Mouse (Mus musculus) MEL (cell line): ENCODE data around the gene Snap23. TPM values are rescaled to one million over a fixed set of nuclear protein-coding genes. Genes with fewer than 3 reads are reported as not detected.

Source experiments
- DNase-seq: peaks from one replicate; pipeline ENCODE4 v3.0.0; 2011; ENCODE audit warnings: low read depth, low spot score
- H3K27ac ChIP-seq: 2 replicates; pipeline ENCODE4 v1.5.1; 2012; ENCODE audit warnings: low read depth, mild to moderate bottlenecking, control low read depth, low read length, moderate library complexity; ENCODE audit not compliant: control insufficient read depth
- H3K27me3 ChIP-seq, 2 experiments: fragments of 150-350 bp in 1 of 2; sonication (generic) in 1 of 2; 2 replicates each; pipeline ENCODE4 v1.6.1; 2012; ENCODE audit warnings: low read length in 2 of 2, mild to moderate bottlenecking in 2 of 2, improper control_type of control experiment in 1 of 2, moderate library complexity in 1 of 2; ENCODE audit not compliant: insufficient read depth in 2 of 2, control insufficient read depth in 1 of 2
- H3K36me3 ChIP-seq, 2 experiments: 2 replicates each; pipeline ENCODE4 v1.6.1; 2012 to 2014; ENCODE audit warnings: low read length in 2 of 2, improper control_type of control experiment in 1 of 2, inconsistent platforms in 1 of 2, mild to moderate bottlenecking in 1 of 2; ENCODE audit not compliant: insufficient read depth in 2 of 2, control insufficient read depth in 1 of 2
- H3K4me1 ChIP-seq, 2 experiments: fragments of 150-350 bp in 1 of 2; sonication (generic) in 1 of 2; 2 replicates each; pipeline ENCODE4 v1.6.1; 2012; ENCODE audit warnings: low read length in 2 of 2, improper control_type of control experiment in 1 of 2, mild to moderate bottlenecking in 1 of 2; ENCODE audit not compliant: insufficient read depth in 2 of 2, control insufficient read depth in 1 of 2
- H3K4me3 ChIP-seq, 2 experiments: fragments of 150-350 bp in 1 of 2; sonication (generic) in 1 of 2; 2 replicates each; pipeline ENCODE4 v1.5.1; 2012; ENCODE audit warnings: low read depth in 2 of 2, low read length in 2 of 2, mild to moderate bottlenecking in 2 of 2, moderate library complexity in 2 of 2, control low read depth in 1 of 2, improper control_type of control experiment in 1 of 2; ENCODE audit not compliant: control insufficient read depth in 1 of 2, insufficient read depth in 1 of 2
- H3K79me2 ChIP-seq: 2 replicates; pipeline ENCODE4 v1.6.1; 2012; ENCODE audit warnings: mild to moderate bottlenecking, low read length, moderate library complexity; ENCODE audit not compliant: control insufficient read depth, poor library complexity, insufficient read depth
- H3K9ac ChIP-seq: 2 replicates; pipeline ENCODE4 v1.6.1; 2012; ENCODE audit warnings: low read depth, mild to moderate bottlenecking, control low read depth, low read length, moderate library complexity; ENCODE audit not compliant: control insufficient read depth, poor library complexity, severe bottlenecking
- H3K9me3 ChIP-seq: fragments of 150-350 bp; sonication (generic); replicated peaks from 2 replicates; pipeline ENCODE4 v1.6.1; 2012; ENCODE audit warnings: mild to moderate bottlenecking, low read length, improper control_type of control experiment, moderate library complexity; ENCODE audit not compliant: insufficient read depth
- BHLHE40 ChIP-seq: IDR thresholded peaks from 2 replicates; pipeline ENCODE4 v1.6.1; 2012; ENCODE audit warnings: low read depth, mild to moderate bottlenecking, inconsistent platforms, low read length, improper control_type of control experiment, borderline replicate concordance
- CHD2 ChIP-seq: IDR thresholded peaks from 2 replicates; pipeline ENCODE4 v1.6.1; 2011; ENCODE audit warnings: low read length, improper control_type of control experiment
- CTCF ChIP-seq, 3 experiments: IDR thresholded peaks in 2 of 3; conservative IDR thresholded peaks in 1 of 3; 2 replicates each; pipeline ENCODE4 v1.5.1; 2011 to 2012; ENCODE audit warnings: low read length in 3 of 3, low read depth in 2 of 3, mild to moderate bottlenecking in 2 of 3, improper control_type of control experiment in 1 of 3, inconsistent platforms in 1 of 3, mixed read lengths in 1 of 3, moderate library complexity in 1 of 3; ENCODE audit not compliant: control insufficient read depth in 1 of 3, insufficient read depth in 1 of 3, poor library complexity in 1 of 3, severe bottlenecking in 1 of 3
- E2F4 ChIP-seq: IDR thresholded peaks from 2 replicates; pipeline ENCODE4 v1.6.1; 2011; ENCODE audit warnings: low read depth, low read length, improper control_type of control experiment, borderline replicate concordance
- ELF1 ChIP-seq: IDR thresholded peaks from 2 replicates; pipeline ENCODE4 v1.6.1; 2014; ENCODE audit warnings: low read depth, mild to moderate bottlenecking, inconsistent platforms, low read length, improper control_type of control experiment, moderate library complexity
- EP300 ChIP-seq, 2 experiments: IDR thresholded peaks; 2 replicates each; pipeline ENCODE4 v1.6.1; 2011; ENCODE audit warnings: improper control_type of control experiment in 2 of 2, low read length in 2 of 2, low read depth in 1 of 2, mild to moderate bottlenecking in 1 of 2
- ETS1 ChIP-seq: IDR thresholded peaks from 2 replicates; pipeline ENCODE4 v1.6.1; 2012; ENCODE audit warnings: low read depth, mild to moderate bottlenecking, inconsistent platforms, low read length, improper control_type of control experiment, moderate library complexity
- GABPA ChIP-seq: IDR thresholded peaks from 2 replicates; pipeline ENCODE4 v1.6.1; 2012; ENCODE audit warnings: low read depth, mild to moderate bottlenecking, inconsistent platforms, low read length, improper control_type of control experiment, moderate library complexity
- HCFC1 ChIP-seq: IDR thresholded peaks from 2 replicates; pipeline ENCODE4 v1.6.1; 2012; ENCODE audit warnings: low read depth, mild to moderate bottlenecking, inconsistent platforms, low read length, improper control_type of control experiment, moderate library complexity
- JUND ChIP-seq: IDR thresholded peaks from 2 replicates; pipeline ENCODE4 v1.6.1; 2011; ENCODE audit warnings: low read depth, mild to moderate bottlenecking, improper control_type of control experiment, low read length
- KAT2A ChIP-seq: conservative IDR thresholded peaks from 2 replicates; pipeline ENCODE4 v1.6.1; 2012; ENCODE audit warnings: low read depth, low read length, improper control_type of control experiment, inconsistent platforms
- MAFK ChIP-seq: IDR thresholded peaks from 2 replicates; pipeline ENCODE4 v1.6.1; 2011; ENCODE audit warnings: low read depth, mild to moderate bottlenecking, low read length, improper control_type of control experiment, borderline replicate concordance
- MAX ChIP-seq: IDR thresholded peaks from 2 replicates; pipeline ENCODE4 v1.6.1; 2011; ENCODE audit warnings: low read length, improper control_type of control experiment
- MAZ ChIP-seq: IDR thresholded peaks from 2 replicates; pipeline ENCODE4 v1.6.1; 2012; ENCODE audit warnings: low read depth, mild to moderate bottlenecking, inconsistent platforms, low read length, improper control_type of control experiment
- MEF2A ChIP-seq: IDR thresholded peaks from 2 replicates; pipeline ENCODE4 v1.6.1; 2014; ENCODE audit warnings: low read depth, mild to moderate bottlenecking, inconsistent platforms, low read length, improper control_type of control experiment; ENCODE audit not compliant: poor library complexity, insufficient replicate concordance, severe bottlenecking; ENCODE audit errors: extremely low read depth
- MXI1 ChIP-seq: IDR thresholded peaks from 2 replicates; pipeline ENCODE4 v1.6.1; 2011; ENCODE audit warnings: mild to moderate bottlenecking, low read depth, low read length, improper control_type of control experiment
- MYB ChIP-seq: IDR thresholded peaks from 2 replicates; pipeline ENCODE4 v1.6.1; 2011; ENCODE audit warnings: mild to moderate bottlenecking, low read depth, low read length, improper control_type of control experiment
- MYC ChIP-seq: IDR thresholded peaks from 2 replicates; pipeline ENCODE4 v1.6.1; 2011; ENCODE audit warnings: low read depth, mild to moderate bottlenecking, low read length, improper control_type of control experiment, moderate library complexity
- NELFE ChIP-seq: IDR thresholded peaks from 2 replicates; pipeline ENCODE4 v1.6.1; 2011; ENCODE audit warnings: low read depth, low read length, improper control_type of control experiment
- NRF1 ChIP-seq: IDR thresholded peaks from 2 replicates; pipeline ENCODE4 v1.6.1; 2014; ENCODE audit warnings: low read depth, mild to moderate bottlenecking, inconsistent platforms, low read length, improper control_type of control experiment, moderate library complexity; ENCODE audit not compliant: poor library complexity, insufficient read depth, severe bottlenecking
- POLR2A ChIP-seq, 2 experiments: IDR thresholded peaks; 2 replicates each; pipeline ENCODE4 v1.6.1; 2011 to 2012; ENCODE audit warnings: low read length in 2 of 2, mild to moderate bottlenecking in 2 of 2, control low read depth in 1 of 2, improper control_type of control experiment in 1 of 2, low read depth in 1 of 2, moderate library complexity in 1 of 2; ENCODE audit not compliant: control insufficient read depth in 1 of 2, insufficient read depth in 1 of 2, poor library complexity in 1 of 2
- POLR2AphosphoS2 ChIP-seq: IDR thresholded peaks from 2 replicates; pipeline ENCODE4 v1.6.1; 2011; ENCODE audit warnings: low read length, improper control_type of control experiment
- POLR2AphosphoS5 ChIP-seq: IDR thresholded peaks from 2 replicates; pipeline ENCODE4 v1.6.1; 2012; ENCODE audit warnings: low read depth, borderline replicate concordance, mild to moderate bottlenecking, inconsistent platforms, low read length, moderate library complexity, mixed read lengths
- RAD21 ChIP-seq: IDR thresholded peaks from 2 replicates; pipeline ENCODE4 v1.6.1; 2011; ENCODE audit warnings: mild to moderate bottlenecking, low read depth, low read length, improper control_type of control experiment
- RCOR1 ChIP-seq: IDR thresholded peaks from 2 replicates; pipeline ENCODE4 v1.6.1; 2012; ENCODE audit warnings: low read depth, mild to moderate bottlenecking, inconsistent platforms, low read length, improper control_type of control experiment
- SIN3A ChIP-seq: IDR thresholded peaks from 2 replicates; pipeline ENCODE4 v1.6.1; 2012; ENCODE audit warnings: low read length, improper control_type of control experiment, inconsistent platforms
- SMC3 ChIP-seq: IDR thresholded peaks from 2 replicates; pipeline ENCODE4 v1.6.1; 2011; ENCODE audit warnings: low read depth, low read length, improper control_type of control experiment
- TAL1 ChIP-seq: IDR thresholded peaks from 2 replicates; pipeline ENCODE4 v1.6.1; 2012; ENCODE audit warnings: mild to moderate bottlenecking, inconsistent platforms, low read length, moderate library complexity, mixed read lengths
- TBP ChIP-seq: IDR thresholded peaks from 2 replicates; pipeline ENCODE4 v1.8.0; 2011; ENCODE audit warnings: low read depth, low read length, improper control_type of control experiment
- TCF12 ChIP-seq: IDR thresholded peaks from 2 replicates; pipeline ENCODE4 v1.6.1; 2014; ENCODE audit warnings: low read depth, mild to moderate bottlenecking, inconsistent platforms, low read length, improper control_type of control experiment, moderate library complexity
- UBTF ChIP-seq: IDR thresholded peaks from 2 replicates; pipeline ENCODE4 v1.6.1; 2012; ENCODE audit warnings: low read depth, mild to moderate bottlenecking, inconsistent platforms, low read length, improper control_type of control experiment, moderate library complexity, borderline replicate concordance; ENCODE audit not compliant: insufficient read depth
- USF1 ChIP-seq: IDR thresholded peaks from 2 replicates; pipeline ENCODE4 v1.6.1; 2014; ENCODE audit warnings: low read depth, mild to moderate bottlenecking, inconsistent platforms, low read length, improper control_type of control experiment, moderate library complexity
- USF2 ChIP-seq, 2 experiments: IDR thresholded peaks; 2 replicates each; pipeline ENCODE4 v1.6.1; 2011 to 2012; ENCODE audit warnings: improper control_type of control experiment in 2 of 2, low read length in 2 of 2, borderline replicate concordance in 1 of 2, inconsistent platforms in 1 of 2, low read depth in 1 of 2, mild to moderate bottlenecking in 1 of 2; ENCODE audit not compliant: insufficient read depth in 1 of 2
- ZC3H11A ChIP-seq: IDR thresholded peaks from 2 replicates; pipeline ENCODE4 v1.6.1; 2012; ENCODE audit warnings: low read depth, mild to moderate bottlenecking, inconsistent platforms, low read length, improper control_type of control experiment
- ZNF384 ChIP-seq: IDR thresholded peaks from 2 replicates; pipeline ENCODE4 v1.6.1; 2012; ENCODE audit warnings: low read depth, mild to moderate bottlenecking, inconsistent platforms, low read length, improper control_type of control experiment
- polyA plus RNA-seq, 2 experiments: library from polyadenylated mRNA; stranded (reverse) in 1 of 2; unstranded in 1 of 2; fragments of >175 nt in 1 of 2; fragments of >200 nt in 1 of 2; gene quantifications; 2 replicates each; pipeline versions ENCODE4 v1.2.1 to v1.2.4; 2012; ENCODE audit warnings: low replicate concordance in 2 of 2, low read depth in 1 of 2; ENCODE audit not compliant: insufficient read length in 2 of 2, insufficient read depth in 1 of 2, missing spikeins in 1 of 2
- total RNA-seq: library from RNA; depleted of rRNA; stranded (reverse); fragments of 300-350 nt; gene quantifications from 2 replicates; pipeline ENCODE4 v1.2.3, GENCODE M21; 2012

The Snap23 gene
- total and polyA plus RNA-seq, 3 experiments: 50.8 to 81.5 TPM; not detected in 1

- peak; percentile 94 for DNase-seq
- H3K9ac ChIP-seq: peak within 1 kb of the TSS; percentile 81
- peak within 1 kb of the TSS; percentile 72 to 94 for H3K4me3 ChIP-seq
- H3K27me3 ChIP-seq: no peaks in the 10 kb centered on the region
- H3K27ac ChIP-seq: peak within 1 kb of the TSS; percentile 78
- peaks cover 2 to 11% of the 10 kb centered on the region in 2 experiments; a peak in 3 of 4 replicates for H3K36me3 ChIP-seq
- H3K9me3 ChIP-seq: no peaks in the 10 kb centered on the region
- H3K79me2 ChIP-seq: peaks cover 12% of the 10 kb centered on the region
- H3K4me1 ChIP-seq: peaks cover 3 to 6% of the 10 kb centered on the region in 2 experiments; a peak in 3 of 4 replicates
- TF ChIP-seq MEF2A (no peak), BHLHE40 (no peak), E2F4 (no peak), ELF1 (peak; percentile 91), USF2 (IDR thresholded peaks at IDR 0.05; ENCODE audit: borderline replicate concordance in 1 of 2, insufficient read depth in 1 of 2, low read depth in 1 of 2, low read length in 2 of 2) (no peak), TCF12 (0 out of 2 replicates have a peak, but pooled peaks have one; percentile 38), MYB (no peak), ZC3H11A (no peak), HCFC1 (peak; percentile 88), SIN3A (peak; percentile 95), MXI1 (peak; percentile 93), JUND (no peak), MYC (0 out of 2 replicates have a peak, but pooled peaks have one; percentile 32), RCOR1 (no peak), MAZ (peak; percentile 53; the same call in 1 of the 2 replicates), POLR2A (IDR thresholded peaks at IDR 0.05; ENCODE audit: control insufficient read depth in 1 of 2, insufficient read depth in 1 of 2, low read depth in 1 of 2, low read length in 2 of 2, poor library complexity in 1 of 2) (peak; percentile 89), POLR2AphosphoS2 (peak; percentile 76), TAL1 (no peak), ETS1 (no peak), RAD21 (no peak), UBTF (peak; percentile 78; the same call in 1 of the 2 replicates), ZNF384 (peak; percentile 21; the same call in 1 of the 2 replicates), MAFK (no peak), EP300 (IDR thresholded peaks at IDR 0.05; ENCODE audit: low read depth in 1 of 2, low read length in 2 of 2) (peak in 1 of 2 experiments; percentile 8; a peak in 1 of 4 replicates), KAT2A (no peak), CHD2 (no peak), NELFE (peak; percentile 88), POLR2AphosphoS5 (no peak), SMC3 (no peak), MAX (peak; percentile 41; the same call in 1 of the 2 replicates), NRF1 (no peak), GABPA (no peak), USF1 (no peak), TBP (no peak; the same call in 1 of the 2 replicates), CTCF (IDR thresholded peaks at IDR 0.05 in 2 of 3, conservative IDR thresholded peaks at IDR 0.05 in 1 of 3; ENCODE audit: control insufficient read depth in 1 of 3, insufficient read depth in 1 of 3, low read depth in 2 of 3, low read length in 3 of 3, poor library complexity in 1 of 3, severe bottlenecking in 1 of 3) (no peak; a peak in 1 of 6 replicates)
Measured at GRCm38 (mm10) chr2:120608830-120609723, 41.6 kb downstream of the Snap23 start, which contains the start of the genes Haus2 and Lrrc57. Gene Haus2 (plus strand): TSS chr2:120609383. Gene Lrrc57 (minus strand): TSS chr2:120609520.
